ENCODE assay signal across 8 mouse cellular contexts in the genomic region with DNA sequence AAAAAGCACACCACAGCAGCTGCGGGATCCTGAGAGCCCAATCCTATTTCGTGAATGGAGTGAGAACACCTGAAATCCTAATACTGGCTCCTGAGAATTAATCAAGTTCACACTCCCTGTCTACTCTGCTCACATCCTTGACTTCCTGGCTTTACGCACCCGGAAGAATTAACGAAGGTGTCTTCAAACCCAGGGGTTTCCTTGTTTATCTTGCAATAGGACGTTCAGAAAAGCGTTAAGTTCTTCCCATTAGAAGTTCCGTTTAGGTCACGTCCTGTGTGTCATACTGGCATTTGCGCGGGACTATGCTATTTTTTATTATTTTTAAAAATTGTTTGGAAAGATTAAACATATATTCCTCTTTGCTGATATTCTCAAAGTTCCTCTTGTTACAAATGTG. TPM values are rescaled to one million over a fixed set of nuclear protein-coding genes. Genes with fewer than 3 reads are reported as not detected.
A peak's percentile ranks its signal among the peaks of the same experiment; 100 is the strongest.
DNase-seq lines count a peak whose midpoint lies in the region; ATAC-seq and TF ChIP-seq lines count a peak whose summit lies in the region.

No protein-coding gene starts in this region.

- TF ChIP-seq CTCF in cerebellum, adult 2 months (IDR thresholded peaks at IDR 0.05; ENCODE audit: borderline replicate concordance, insufficient read depth, low read depth, low read length): no peak
- no peak; the same call in 1 of the 2 replicates for TF ChIP-seq CTCF in stomach, postnatal 0 days (IDR thresholded peaks at IDR 0.05; ENCODE audit: low read depth)

- H3K27me3 ChIP-seq in cerebellum, adult 2 months (ENCODE audit: control insufficient read depth, insufficient read depth, low read length): no peaks in the 10 kb centered on the region
- H3K27me3 ChIP-seq in forebrain, embryonic 14.5 days (replicated peaks; ENCODE audit: control insufficient read depth, insufficient read depth, low read length): no peaks in the 10 kb centered on the region
- no peaks in the 10 kb centered on the region for H3K27me3 ChIP-seq in liver, embryonic 16.5 days (ENCODE audit: control insufficient read depth, insufficient read depth, low read depth, low read length)
- no peaks in the 10 kb centered on the region for H3K27me3 ChIP-seq in stomach, postnatal 0 days (ENCODE audit: control insufficient read depth, insufficient read depth, low read length)

- no peak for TF ChIP-seq EP300 in stomach, postnatal 0 days (optimal IDR thresholded peaks at IDR 0.05)

- no peak for DNase-seq in cerebellum, adult 2 months
- no peak for DNase-seq in cerebellum, postnatal 14 days
- DNase-seq in forebrain, embryonic 14.5 days (ENCODE audit: low spot score): no peak
- no peak for DNase-seq in stomach, postnatal 0 days (ENCODE audit: low spot score)
- no peak for DNase-seq in layer of hippocampus, adult 18-20 months (ENCODE audit: low spot score in 2 of 2)
- DNase-seq in adrenal gland, postnatal 36 days: no peak

- H3K36me3 ChIP-seq in forebrain, embryonic 14.5 days (ENCODE audit: control insufficient read depth, insufficient read depth, low read length): no peaks in the 10 kb centered on the region
- H3K36me3 ChIP-seq in liver, embryonic 16.5 days (ENCODE audit: control insufficient read depth, insufficient read depth): no peaks in the 10 kb centered on the region
- H3K36me3 ChIP-seq in stomach, postnatal 0 days (ENCODE audit: control insufficient read depth, insufficient read depth, low read length): no peaks in the 10 kb centered on the region

- ATAC-seq in CD4-positive, CD25-positive, alpha-beta regulatory T cell, adult 4 months: peak; percentile 35
- no peak for ATAC-seq in forebrain, embryonic 14.5 days
- ATAC-seq in liver, embryonic 16.5 days (ENCODE audit: low read depth): no peak
- ATAC-seq in stomach, postnatal 0 days (ENCODE audit: low FRiP score, low TSS enrichment): no peak

- no peaks in the 10 kb centered on the region for H3K4me1 ChIP-seq in cerebellum, adult 2 months (ENCODE audit: control insufficient read depth, insufficient read depth, low read length)
- H3K4me1 ChIP-seq in forebrain, embryonic 14.5 days (ENCODE audit: control insufficient read depth, insufficient read depth, low read length): peaks cover 17% of the 10 kb centered on the region
- H3K4me1 ChIP-seq in liver, embryonic 16.5 days (ENCODE audit: control insufficient read depth, low read depth, low read length): peaks cover 36% of the 10 kb centered on the region
- H3K4me1 ChIP-seq in stomach, postnatal 0 days (replicated peaks; ENCODE audit: control insufficient read depth, insufficient read depth): 0 out of 2 replicates have a peak, but pooled peaks cover 2% of the 10 kb centered on the region

- no peaks in the 10 kb centered on the region for H3K9me3 ChIP-seq in forebrain, embryonic 14.5 days (replicated peaks; ENCODE audit: control insufficient read depth, low read length)
- no peaks in the 10 kb centered on the region for H3K9me3 ChIP-seq in liver, embryonic 16.5 days (replicated peaks; ENCODE audit: control insufficient read depth, low read length)
- no peaks in the 10 kb centered on the region for H3K9me3 ChIP-seq in stomach, postnatal 0 days (ENCODE audit: control insufficient read depth, low read length)

- H3K4me3 ChIP-seq in cerebellum, adult 2 months (replicated peaks; ENCODE audit: insufficient read depth, low read depth, low read length): peak overlapping the region; percentile 65
- H3K4me3 ChIP-seq in forebrain, embryonic 14.5 days (ENCODE audit: low read depth, low read length): peak overlapping the region; percentile 97
- H3K4me3 ChIP-seq in liver, embryonic 16.5 days (ENCODE audit: low read depth, low read length): peak overlapping the region; percentile 98
- peak overlapping the region; percentile 94 for H3K4me3 ChIP-seq in stomach, postnatal 0 days (ENCODE audit: low read depth, low read length)

- TF ChIP-seq POLR2A in cerebellum, adult 2 months (IDR thresholded peaks at IDR 0.05; ENCODE audit: borderline replicate concordance, insufficient read depth, low read length): no peak

- WGBS in cerebellum, adult 2 months: 1% methylated on average over 11 of the region's 11 CpGs
- 4% methylated on average over 11 of the region's 11 CpGs for WGBS in forebrain, embryonic 14.5 days
- WGBS in liver, embryonic 16.5 days (ENCODE audit: insufficient replicate concordance): under 1% methylated on average over 11 of the region's 11 CpGs
- WGBS in stomach, postnatal 0 days: 2% methylated on average over 11 of the region's 11 CpGs

- no peak overlapping the region for H3K27ac ChIP-seq in cerebellum, adult 2 months (ENCODE audit: insufficient read depth, low read length)
- H3K27ac ChIP-seq in forebrain, embryonic 14.5 days (ENCODE audit: low read depth, low read length): no peak overlapping the region
- peak overlapping the region; percentile 90 for H3K27ac ChIP-seq in liver, embryonic 16.5 days (ENCODE audit: low read length)
- H3K27ac ChIP-seq in stomach, postnatal 0 days (replicated peaks): peak overlapping the region; percentile 24; the same call in 1 of the 2 replicates

- H3K9ac ChIP-seq in forebrain, embryonic 14.5 days (ENCODE audit: low read length): peak overlapping the region; percentile 38; the same call in 1 of the 2 replicates
- H3K9ac ChIP-seq in liver, embryonic 16.5 days (ENCODE audit: low read depth, low read length): peak overlapping the region; percentile 72
- no peak overlapping the region for H3K9ac ChIP-seq in stomach, postnatal 0 days (ENCODE audit: low read length)

- peak overlapping the region; percentile 61 for H3K4me2 ChIP-seq in forebrain, embryonic 14.5 days (ENCODE audit: low read length)
- peak overlapping the region; percentile 96 for H3K4me2 ChIP-seq in liver, embryonic 16.5 days (ENCODE audit: low read depth, low read length)
- H3K4me2 ChIP-seq in stomach, postnatal 0 days (replicated peaks; ENCODE audit: low read depth): peak overlapping the region; percentile 67

RNA-seq across cellular contexts. Expression of a gene that starts 0.7 kb away (rescaled TPM):
- 60.2 and 61.4 TPM in 2 replicates for polyA plus RNA-seq in cerebellum, adult 2 months (2012; rRNA removed)
- polyA plus RNA-seq in CD4-positive, CD25-positive, alpha-beta regulatory T cell, adult 4 months (2017; shearing (Covaris generic)): 100 to 1,000 TPM; 101 TPM
- polyA plus RNA-seq in forebrain, embryonic 14.5 days (2014; fragmentation: Nextera tagmentation; extraction: Ambion mirVana): 32.4 and 35.6 TPM in 2 replicates
- polyA plus RNA-seq in liver, embryonic 16.5 days (2015; fragmentation: Nextera tagmentation; extraction: Ambion mirVana): 43.6 and 44.1 TPM in 2 replicates
- 20.8 TPM in 2 replicates for polyA plus RNA-seq in stomach, postnatal 0 days (2015; fragmentation: Nextera tagmentation; extraction: Ambion mirVana)
- total RNA-seq in layer of hippocampus, adult 18-20 months (2021): 10 to 100 TPM; 63.6 to 66.7 TPM
- 10 to 100 TPM; 44.1 to 45.3 TPM for total RNA-seq in adrenal gland, postnatal 36 days (2021)

RNA-seq across cellular contexts. Expression of a gene that starts 35.5 kb away (rescaled TPM):
- 319 and 355 TPM in 2 replicates for polyA plus RNA-seq in cerebellum, adult 2 months (2012; rRNA removed)
- 100 to 1,000 TPM; 171 to 260 TPM for polyA plus RNA-seq in CD4-positive, CD25-positive, alpha-beta regulatory T cell, adult 4 months (2017; shearing (Covaris generic))
- 196 and 211 TPM in 2 replicates for polyA plus RNA-seq in forebrain, embryonic 14.5 days (2014; fragmentation: Nextera tagmentation; extraction: Ambion mirVana)
- polyA plus RNA-seq in liver, embryonic 16.5 days (2015; fragmentation: Nextera tagmentation; extraction: Ambion mirVana): 108 and 118 TPM in 2 replicates
- polyA plus RNA-seq in stomach, postnatal 0 days (2015; fragmentation: Nextera tagmentation; extraction: Ambion mirVana): 169 and 190 TPM in 2 replicates
- 100 to 1,000 TPM; 467 to 470 TPM for total RNA-seq in layer of hippocampus, adult 18-20 months (2021)
- 100 to 1,000 TPM; 257 to 258 TPM for total RNA-seq in adrenal gland, postnatal 36 days (2021)

Comparison
In these comparisons a context has a peak if more than half of its experiments do, and no peak if none do; other contexts are left out.
1. H3K27ac ChIP-seq: peak in liver, embryonic 16.5 days (single experiment) and stomach, postnatal 0 days (single experiment); none in cerebellum, adult 2 months (single experiment) and forebrain, embryonic 14.5 days (single experiment).
2. Peak in every context shown above with its lines, with median percentiles within 50 percentile points of each other: H3K4me3 ChIP-seq and H3K4me2 ChIP-seq.